Mouse (Mus musculus) hindbrain, embryonic 16.5 days (tissue): ENCODE data around the gene Olfr435. TPM values are rescaled to one million over a fixed set of nuclear protein-coding genes. Genes with fewer than 3 reads are reported as not detected.
"Not testable (repeated sequence)": the region's sequence is repeated elsewhere in the genome, so short reads cannot be mapped to it uniquely, and the experiment has no call there.

ENCODE experiments used
- ATAC-seq: fragments of 200-750 bp; cut with Nextera tagmentation; 2 replicates; pipeline ENCODE4 v1.8.0; 2017; ENCODE audit warnings: moderate TSS enrichment, moderate library complexity
- H3K27ac ChIP-seq: fragments of 300-500 bp; sonication (generic); 2 replicates; pipeline ENCODE4 v1.5.1; 2014; ENCODE audit warnings: low read depth, mild to moderate bottlenecking, control low read depth, low read length, moderate library complexity
- H3K27me3 ChIP-seq: fragments of 300-500 bp; sonication (generic); replicated peaks from 2 replicates; pipeline ENCODE4 v1.6.1; 2014; ENCODE audit warnings: low read length; ENCODE audit not compliant: control insufficient read depth, insufficient read depth
- H3K36me3 ChIP-seq: fragments of 300-500 bp; sonication (generic); 2 replicates; pipeline ENCODE4 v1.6.1; 2014; ENCODE audit warnings: mild to moderate bottlenecking, low read length, moderate library complexity, mixed read lengths; ENCODE audit not compliant: control insufficient read depth, insufficient read depth
- H3K4me1 ChIP-seq: fragments of 300-500 bp; sonication (generic); 2 replicates; pipeline ENCODE4 v1.6.1; 2014; ENCODE audit warnings: low read depth, low read length; ENCODE audit not compliant: control insufficient read depth, insufficient read depth
- H3K4me2 ChIP-seq: fragments of 300-500 bp; sonication (generic); 2 replicates; pipeline ENCODE4 v1.6.1; 2014; ENCODE audit warnings: mild to moderate bottlenecking, low read length, control low read depth, moderate library complexity
- H3K4me3 ChIP-seq: fragments of 300-500 bp; sonication (generic); 2 replicates; pipeline ENCODE4 v1.5.1; 2014; ENCODE audit warnings: mild to moderate bottlenecking, low read length, control low read depth, moderate library complexity
- H3K9ac ChIP-seq: fragments of 300-500 bp; sonication (generic); 2 replicates; pipeline ENCODE4 v1.6.1; 2014; ENCODE audit warnings: low read depth, mild to moderate bottlenecking, control low read depth, low read length, moderate library complexity
- H3K9me3 ChIP-seq: fragments of 300-500 bp; sonication (generic); 2 replicates; pipeline ENCODE4 v1.6.1; 2014; ENCODE audit warnings: mild to moderate bottlenecking, low read length, moderate library complexity; ENCODE audit not compliant: control insufficient read depth
- WGBS: fragments of 180-500 bp; shearing (Covaris S2); extraction: QIAGEN DNeasy Blood & Tissue Kit; methylation state at CpG from one replicate; pipeline ENCODE4 v1.1.7; 2014; 5-methylcytosine and 5-hydroxymethylcytosine counted together
- polyA plus RNA-seq: library from polyadenylated mRNA; unstranded; fragments of >200 nt; fragmentation: Nextera tagmentation; extraction: Ambion mirVana; gene quantifications from 2 replicates; pipeline ENCODE4 v1.2.1, GENCODE M21; 2015

The Olfr435 gene
- polyA plus RNA-seq, 1 experiment from 2014 or later: not detected

- H3K4me3 ChIP-seq: no peak overlapping the region
- no peaks in the 10 kb centered on the region for H3K4me1 ChIP-seq
- H3K4me2 ChIP-seq: no peak overlapping the region
- no peak overlapping the region for H3K9ac ChIP-seq
- no peaks in the 10 kb centered on the region for H3K27me3 ChIP-seq
- no peak overlapping the region for H3K27ac ChIP-seq
- no peaks in the 10 kb centered on the region for H3K36me3 ChIP-seq
- no peaks in the 10 kb centered on the region for H3K9me3 ChIP-seq
- no peak for ATAC-seq
Observed at GRCm38 (mm10) chr6:43202786-43203185, 5.8 kb downstream of the Olfr435 start.

GRCm38 (mm10) chr6:43205355-43205754, 8.4 kb downstream of the Olfr435 start:
- WGBS: 36% methylated on average over 2 of the region's 2 CpGs
- H3K9ac ChIP-seq: no peak overlapping the region
- H3K4me1 ChIP-seq: no peaks in the 10 kb centered on the region
- no peak overlapping the region for H3K4me3 ChIP-seq
- no peaks in the 10 kb centered on the region for H3K36me3 ChIP-seq
- no peaks in the 10 kb centered on the region for H3K27me3 ChIP-seq
- H3K9me3 ChIP-seq: no peaks in the 10 kb centered on the region
- ATAC-seq: no peak
- H3K4me2 ChIP-seq: no peak overlapping the region
- H3K27ac ChIP-seq: no peak overlapping the region

GRCm38 (mm10) chr6:43212873-43213272, 15.9 kb downstream of the Olfr435 start, which contains the start of gene Olfr434:
Gene Olfr434, plus strand, starts transcription at chr6:43213021.
- H3K4me1 ChIP-seq, H3K9me3 ChIP-seq, H3K9ac ChIP-seq, ATAC-seq, H3K27ac ChIP-seq, H3K4me2 ChIP-seq, H3K36me3 ChIP-seq, H3K27me3 ChIP-seq, H3K4me3 ChIP-seq: not testable (repeated sequence)

- not testable (repeated sequence) for H3K36me3 ChIP-seq, H3K27ac ChIP-seq, H3K4me2 ChIP-seq, H3K9ac ChIP-seq, H3K4me3 ChIP-seq, H3K9me3 ChIP-seq, ATAC-seq, H3K4me1 ChIP-seq, H3K27me3 ChIP-seq
- WGBS: 81% methylated on average over 1 of the region's 1 CpGs
Observed at GRCm38 (mm10) chr6:43231255-43231654, 34.3 kb downstream of the Olfr435 start, which contains the start of gene Olfr47. Gene Olfr47, plus strand, starts transcription at chr6:43231529.

GRCm38 (mm10) chr6:43242061-43242460, 45.1 kb downstream of the Olfr435 start:
- no peaks in the 10 kb centered on the region for H3K36me3 ChIP-seq
- ATAC-seq: no peak
- no peak overlapping the region for H3K4me3 ChIP-seq
- no peaks in the 10 kb centered on the region for H3K4me1 ChIP-seq
- 19% methylated on average over 4 of the region's 4 CpGs for WGBS
- no peaks in the 10 kb centered on the region for H3K27me3 ChIP-seq
- no peaks in the 10 kb centered on the region for H3K9me3 ChIP-seq
- no peak overlapping the region for H3K27ac ChIP-seq
- H3K4me2 ChIP-seq: no peak overlapping the region
- H3K9ac ChIP-seq: no peak overlapping the region

- WGBS: 75% methylated on average over 3 of the region's 3 CpGs
- ATAC-seq: no peak
Observed at GRCm38 (mm10) chr6:43247396-43247795, 50.5 kb downstream of the Olfr435 start.

GRCm38 (mm10) chr6:43252994-43253393, 56.0 kb downstream of the Olfr435 start:
- no peak overlapping the region for H3K9ac ChIP-seq
- no peak overlapping the region for H3K27ac ChIP-seq
- ATAC-seq: no peak
- H3K4me3 ChIP-seq: no peak overlapping the region
- H3K4me1 ChIP-seq: no peaks in the 10 kb centered on the region
- H3K4me2 ChIP-seq: no peak overlapping the region
- H3K27me3 ChIP-seq: no peaks in the 10 kb centered on the region
- H3K36me3 ChIP-seq: no peaks in the 10 kb centered on the region
- H3K9me3 ChIP-seq: no peaks in the 10 kb centered on the region
- 81% methylated on average over 1 of the region's 1 CpGs for WGBS

More at GRCm38 (mm10) chr6:43247396-43247795, 50.5 kb downstream of the Olfr435 start:
- Histone ChIP-seq H3K4me2 (no peak overlapping the region), H3K27me3 (no peaks in the 10 kb centered on the region), H3K4me1 (no peaks in the 10 kb centered on the region), H3K9me3 (no peaks in the 10 kb centered on the region), H3K27ac (no peak overlapping the region), H3K4me3 (no peak overlapping the region), H3K9ac (no peak overlapping the region), H3K36me3 (no peaks in the 10 kb centered on the region)

Other genes with a start within 250 kb of the Olfr435 start
- not detected in 2 replicates for gene Olfr444, start 248.1 kb upstream of the Olfr435 start, polyA plus RNA-seq
- gene Olfr441, start 90.8 kb upstream of the Olfr435 start, polyA plus RNA-seq: not detected in 2 replicates
- not detected in 2 replicates for gene Olfr237-ps1, start 50.6 kb upstream of the Olfr435 start, polyA plus RNA-seq
- not detected in 2 replicates for gene Olfr437, start 33.9 kb upstream of the Olfr435 start, polyA plus RNA-seq
- not detected in 2 replicates for gene Olfr13, start 25.0 kb upstream of the Olfr435 start, polyA plus RNA-seq
- gene Olfr434, start 15.9 kb downstream of the Olfr435 start, polyA plus RNA-seq: not detected in 2 replicates
- not detected in 2 replicates for gene Olfr47, start 34.4 kb downstream of the Olfr435 start, polyA plus RNA-seq
- 2.0 and 3.2 TPM in 2 replicates for gene Arhgef5, start 68.4 kb downstream of the Olfr435 start, polyA plus RNA-seq
- gene Nobox, start 112.4 kb downstream of the Olfr435 start, polyA plus RNA-seq: not detected in 2 replicates